Mouse (Mus musculus) lung, postnatal 0 days (tissue): ENCODE measurements at regions not wholly inside any gene's neighbourhood (a gene's known extent, or its start where the extent isn't known, plus 50 kb on each side); places are given as distances from the start of the nearest gene placed in this dataset.

ENCODE experiments used
- CTCF ChIP-seq: IDR thresholded peaks from 2 replicates; pipeline ENCODE4 v1.5.1; 2016; ENCODE audit warnings: antibody characterized with exemption, mild to moderate bottlenecking
- EP300 ChIP-seq: IDR thresholded peaks from 2 replicates; pipeline ENCODE4 v1.6.1; 2016; ENCODE audit warnings: antibody characterized with exemption, mild to moderate bottlenecking, control low read depth

DNA sequence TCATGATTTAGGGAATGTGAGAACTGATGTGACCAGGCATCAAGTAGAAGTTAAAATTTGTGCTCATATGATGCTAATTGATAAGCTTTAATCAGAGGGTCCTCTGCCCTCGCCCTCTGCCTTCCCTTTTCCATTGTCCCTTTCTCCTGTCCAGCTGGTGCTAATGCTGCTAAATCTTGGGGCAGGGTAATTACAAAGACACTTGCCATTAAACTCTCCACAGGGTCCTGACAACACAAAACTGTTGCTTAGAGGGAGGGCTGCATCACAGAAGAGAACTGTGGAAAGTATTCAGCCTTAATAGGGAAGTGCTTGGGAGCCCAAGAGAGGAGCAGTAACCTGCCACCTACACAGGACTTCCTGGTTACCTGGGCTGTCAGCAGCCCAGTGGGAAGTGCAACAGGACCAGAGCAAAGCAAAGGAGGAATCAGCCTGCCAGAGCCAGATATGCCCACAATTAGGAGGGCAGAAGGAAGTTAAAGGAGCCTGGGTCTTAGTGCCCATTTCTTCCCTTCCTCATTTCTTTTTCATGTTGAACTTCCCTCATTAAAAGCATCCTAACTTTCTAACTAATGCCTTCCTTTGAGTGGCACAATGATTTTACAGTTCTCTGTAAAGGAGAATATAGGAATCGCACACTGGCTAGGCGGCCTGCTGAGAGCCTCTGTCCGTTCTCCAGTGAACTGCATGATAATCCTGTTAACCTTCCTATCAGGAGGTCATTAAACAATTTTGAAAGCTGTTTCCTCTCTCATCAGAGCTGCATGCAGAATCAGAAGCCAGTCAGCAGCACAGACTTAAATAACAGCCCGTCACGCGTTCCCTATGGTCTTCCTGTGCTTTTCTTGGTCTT is 372.5 kb upstream of the Mef2c start:
- TF ChIP-seq EP300 (no peak), CTCF (no peak)
